Mouse (Mus musculus): ENCODE results near the gene Sin3a.

Gene Sin3a

GRCm38 (mm10) chr9:57137777-57138176 lies 65.9 kb downstream of the Sin3a start:
- no peak for DNase-seq (ENCODE audit: low spot score)

GRCm38 (mm10) chr9:57138507-57138906 lies 66.7 kb downstream of the Sin3a start:
- DNase-seq (ENCODE audit: low spot score), result no peak

GRCm38 (mm10) chr9:57139110-57139509 lies 67.3 kb downstream of the Sin3a start:
- DNase-seq (ENCODE audit: low spot score), result no peak

- DNase-seq (ENCODE audit: low spot score), result no peak
Observed at GRCm38 (mm10) chr9:57139571-57139970, 67.7 kb downstream of the Sin3a start.

GRCm38 (mm10) chr9:57141417-57142353 lies 69.8 kb downstream of the Sin3a start:
- no peak for DNase-seq (ENCODE audit: low spot score)

- DNase-seq (ENCODE audit: low spot score), result no peak
Observed at GRCm38 (mm10) chr9:57143212-57143611, 71.4 kb downstream of the Sin3a start.

GRCm38 (mm10) chr9:57144830-57145229 lies 73.0 kb downstream of the Sin3a start:
- no peak for DNase-seq (ENCODE audit: low spot score)

- no peak for DNase-seq (ENCODE audit: low spot score)
Observed at GRCm38 (mm10) chr9:57146451-57147066, 74.7 kb downstream of the Sin3a start.

GRCm38 (mm10) chr9:57147205-57148143 lies 75.6 kb downstream of the Sin3a start:
- peak; percentile 56 for DNase-seq (ENCODE audit: low spot score)

- peak; percentile 97 for DNase-seq (ENCODE audit: low spot score)
Observed at GRCm38 (mm10) chr9:57148144-57148878, 76.5 kb downstream of the Sin3a start, which contains the start of gene Neil1. Gene Neil1 (minus strand): TSS chr9:57148305.

GRCm38 (mm10) chr9:57149021-57149420 lies 77.2 kb downstream of the Sin3a start:
- no peak for DNase-seq (ENCODE audit: low spot score)

GRCm38 (mm10) chr9:57150192-57150591 lies 78.4 kb downstream of the Sin3a start:
- no peak for DNase-seq (ENCODE audit: low spot score)

GRCm38 (mm10) chr9:57152331-57152730 lies 80.5 kb downstream of the Sin3a start:
- no peak for DNase-seq (ENCODE audit: low spot score)

GRCm38 (mm10) chr9:57156383-57156782 lies 84.5 kb downstream of the Sin3a start:
- DNase-seq (ENCODE audit: low spot score), result no peak

GRCm38 (mm10) chr9:57156823-57157222 lies 85.0 kb downstream of the Sin3a start:
- DNase-seq (ENCODE audit: low spot score), result no peak

GRCm38 (mm10) chr9:57157499-57157898 lies 85.7 kb downstream of the Sin3a start:
- no peak for DNase-seq (ENCODE audit: low spot score)

- DNase-seq (ENCODE audit: low spot score), result peak; percentile 96
Observed at GRCm38 (mm10) chr9:57158013-57158470, 86.2 kb downstream of the Sin3a start, which contains the start of gene Commd4. Gene Commd4 (minus strand): TSS chr9:57158331.

- no peak for DNase-seq (ENCODE audit: low spot score)
Observed at GRCm38 (mm10) chr9:57158506-57158905, 86.7 kb downstream of the Sin3a start.

- DNase-seq (ENCODE audit: low spot score), result peak; percentile 76
Observed at GRCm38 (mm10) chr9:57162496-57162895, 90.7 kb downstream of the Sin3a start.

- no peak for DNase-seq (ENCODE audit: low spot score)
Observed at GRCm38 (mm10) chr9:57163137-57163536, 91.3 kb downstream of the Sin3a start.

- no peak for DNase-seq (ENCODE audit: low spot score)
Observed at GRCm38 (mm10) chr9:57166173-57166572, 94.3 kb downstream of the Sin3a start.
